Mouse (Mus musculus): ENCODE measurements around the gene Glcci1. TPM values are rescaled to one million over a fixed set of nuclear protein-coding genes. Genes with fewer than 3 reads are reported as not detected.
A peak's percentile ranks its signal among the peaks of the same experiment; 100 is the strongest.

Glcci1 gene
- polyA plus RNA-seq (2015; fragmentation: Nextera tagmentation; extraction: Ambion mirVana): 7.1 and 7.7 TPM in 2 replicates

- DNase-seq (ENCODE audit: low spot score) (peak; percentile 76), ATAC-seq (peak; percentile 84)
- no CpG with 5 or more reads among the region's 69 CpGs for WGBS
- peak within 1 kb of the TSS; percentile 82 for H3K4me2 ChIP-seq (replicated peaks; ENCODE audit: low read depth, low read length)
- no peaks in the 10 kb centered on the region for H3K9me3 ChIP-seq (ENCODE audit: low read length)
- 0 out of 2 replicates have a peak, but pooled peaks cover 5% of the 10 kb centered on the region for H3K4me1 ChIP-seq (ENCODE audit: insufficient read depth, low read depth, low read length)
- H3K27ac ChIP-seq (ENCODE audit: low read length): peak within 1 kb of the TSS; percentile 97
- peak within 1 kb of the TSS; percentile 74 for H3K9ac ChIP-seq (replicated peaks; ENCODE audit: low read depth)
- TF ChIP-seq CTCF (IDR thresholded peaks at IDR 0.05) (no peak), EP300 (IDR thresholded peaks at IDR 0.05) (no peak)
- H3K36me3 ChIP-seq (ENCODE audit: insufficient read depth, low read length): no peaks in the 10 kb centered on the region
- H3K4me3 ChIP-seq (ENCODE audit: low read depth, low read length): peak within 1 kb of the TSS; percentile 90
- no peaks in the 10 kb centered on the region for H3K27me3 ChIP-seq (replicated peaks; ENCODE audit: insufficient read depth, low read length)
Measured at GRCm38 (mm10) chr6:8509551-8509950, at the start of gene Glcci1. TSS of gene Glcci1 (plus strand) at chr6:8509600.

- Histone ChIP-seq H3K4me2 (replicated peaks; ENCODE audit: low read depth, low read length) (no peak overlapping the region), H3K36me3 (ENCODE audit: insufficient read depth, low read length) (no peaks in the 10 kb centered on the region), H3K9me3 (ENCODE audit: low read length) (no peaks in the 10 kb centered on the region), H3K27ac (ENCODE audit: low read length) (no peak overlapping the region), H3K27me3 (replicated peaks; ENCODE audit: insufficient read depth, low read length) (no peaks in the 10 kb centered on the region), H3K9ac (replicated peaks; ENCODE audit: low read depth) (no peak overlapping the region), H3K4me3 (ENCODE audit: low read depth, low read length) (no peak overlapping the region), H3K4me1 (ENCODE audit: insufficient read depth, low read depth, low read length) (no peaks in the 10 kb centered on the region)
- TF ChIP-seq CTCF (IDR thresholded peaks at IDR 0.05) (no peak), EP300 (IDR thresholded peaks at IDR 0.05) (no peak)
- no peak for ATAC-seq
- DNase-seq (ENCODE audit: low spot score): no peak
- WGBS: 75% methylated on average over 2 of the region's 2 CpGs
Measured at GRCm38 (mm10) chr6:8462447-8462846, 47.0 kb upstream of the Glcci1 start.

DNA sequence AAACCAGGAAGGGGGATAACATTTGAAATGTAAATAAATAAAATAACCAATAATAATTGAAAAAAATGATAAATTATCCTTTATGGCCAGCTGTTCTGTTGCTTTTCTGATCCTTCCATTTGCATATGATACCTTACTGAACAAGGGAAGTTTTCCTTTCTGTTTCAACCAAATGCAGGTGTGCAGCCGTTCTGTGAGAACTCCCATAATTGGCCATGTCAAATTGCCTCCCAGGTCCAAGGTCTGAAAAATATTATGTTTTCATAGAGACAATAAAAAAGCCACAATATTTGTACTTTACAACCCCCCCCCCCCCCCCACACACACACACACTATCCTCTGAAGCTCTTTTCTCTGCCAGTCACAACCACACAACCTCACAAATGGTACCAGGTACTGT is 44.0 kb upstream of the Glcci1 start:
- WGBS: 85% methylated on average over 1 of the region's 1 CpGs
- no peak for DNase-seq (ENCODE audit: low spot score)
- TF ChIP-seq EP300 (IDR thresholded peaks at IDR 0.05) (no peak), CTCF (IDR thresholded peaks at IDR 0.05) (no peak)
- Histone ChIP-seq H3K4me1 (ENCODE audit: insufficient read depth, low read depth, low read length) (peaks cover 5% of the 10 kb centered on the region; the same call in 1 of the 2 replicates), H3K36me3 (ENCODE audit: insufficient read depth, low read length) (no peaks in the 10 kb centered on the region), H3K4me2 (replicated peaks; ENCODE audit: low read depth, low read length) (no peak overlapping the region), H3K9ac (replicated peaks; ENCODE audit: low read depth) (no peak overlapping the region), H3K27ac (ENCODE audit: low read length) (no peak overlapping the region), H3K27me3 (replicated peaks; ENCODE audit: insufficient read depth, low read length) (no peaks in the 10 kb centered on the region), H3K4me3 (ENCODE audit: low read depth, low read length) (no peak overlapping the region), H3K9me3 (ENCODE audit: low read length) (no peaks in the 10 kb centered on the region)
- ATAC-seq: no peak

DNA sequence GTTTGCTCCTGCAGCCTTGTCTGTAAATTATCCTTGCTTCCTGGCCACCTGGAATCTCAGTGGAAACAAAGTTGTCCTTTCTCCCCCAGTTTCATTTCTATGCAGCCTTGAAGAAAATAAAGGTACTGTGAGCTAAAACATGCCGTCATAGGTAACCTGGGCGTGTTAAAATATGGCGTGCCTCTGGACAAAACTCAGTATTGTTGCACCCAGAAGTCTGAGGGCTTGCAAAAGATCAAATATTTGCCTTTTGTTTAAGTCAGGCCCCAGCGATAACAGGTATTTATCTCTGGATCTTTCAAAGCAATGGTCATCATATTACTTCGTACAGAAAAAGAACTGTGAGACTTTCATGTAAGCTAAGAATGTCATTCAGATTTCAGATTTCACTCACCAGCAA is 43.4 kb upstream of the Glcci1 start:
- Histone ChIP-seq H3K4me3 (ENCODE audit: low read depth, low read length) (no peak overlapping the region), H3K27ac (ENCODE audit: low read length) (no peak overlapping the region), H3K4me1 (ENCODE audit: insufficient read depth, low read depth, low read length) (peaks cover 5% of the 10 kb centered on the region; the same call in 1 of the 2 replicates), H3K4me2 (replicated peaks; ENCODE audit: low read depth, low read length) (no peak overlapping the region), H3K9ac (replicated peaks; ENCODE audit: low read depth) (no peak overlapping the region), H3K36me3 (ENCODE audit: insufficient read depth, low read length) (no peaks in the 10 kb centered on the region), H3K27me3 (replicated peaks; ENCODE audit: insufficient read depth, low read length) (no peaks in the 10 kb centered on the region), H3K9me3 (ENCODE audit: low read length) (no peaks in the 10 kb centered on the region)
- 52% methylated on average over 5 of the region's 5 CpGs for WGBS
- ATAC-seq (no peak), DNase-seq (ENCODE audit: low spot score) (no peak)
- TF ChIP-seq CTCF (IDR thresholded peaks at IDR 0.05) (no peak), EP300 (IDR thresholded peaks at IDR 0.05) (no peak)

DNA sequence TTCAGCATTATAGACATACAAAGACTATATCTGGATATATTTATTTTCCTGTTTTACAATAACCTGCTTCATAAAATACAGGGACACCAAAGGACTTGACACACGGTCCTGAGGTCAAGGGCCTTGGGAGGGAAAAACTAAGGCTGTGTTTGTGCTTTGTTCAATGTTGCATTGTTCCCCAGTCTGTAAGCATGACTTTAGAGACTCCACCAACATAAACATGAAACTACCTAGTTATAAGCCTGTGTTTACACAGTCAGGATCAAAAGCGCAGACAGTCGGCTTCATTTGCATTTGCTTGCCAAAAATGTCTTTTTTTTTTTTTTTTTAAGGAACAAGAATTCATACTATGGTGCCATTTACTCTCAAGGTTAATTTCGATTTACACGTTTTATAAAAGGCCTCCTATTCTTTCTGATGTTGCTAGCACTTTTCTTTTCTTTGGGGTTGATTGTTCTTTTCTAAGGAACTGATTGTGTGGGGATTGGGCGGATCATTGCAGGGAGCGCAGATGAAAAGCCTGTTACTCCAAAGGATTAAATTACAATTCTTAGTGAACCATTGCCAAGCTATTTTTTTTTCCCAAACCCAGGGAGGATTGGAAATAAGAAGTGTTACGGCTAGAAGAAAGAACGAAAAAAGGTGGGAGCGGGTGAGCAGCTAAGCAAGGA is 41.6 kb upstream of the Glcci1 start:
- peak; percentile 43 for DNase-seq (ENCODE audit: low spot score)
- no peaks in the 10 kb centered on the region for H3K36me3 ChIP-seq (ENCODE audit: insufficient read depth, low read length)
- no peaks in the 10 kb centered on the region for H3K27me3 ChIP-seq (replicated peaks; ENCODE audit: insufficient read depth, low read length)
- WGBS: 59% methylated on average over 10 of the region's 10 CpGs
- no peak overlapping the region for H3K4me3 ChIP-seq (ENCODE audit: low read depth, low read length)
- no peak overlapping the region for H3K27ac ChIP-seq (ENCODE audit: low read length)
- no peak overlapping the region for H3K9ac ChIP-seq (replicated peaks; ENCODE audit: low read depth)
- H3K4me1 ChIP-seq (ENCODE audit: insufficient read depth, low read depth, low read length): peaks cover 10% of the 10 kb centered on the region; the same call in 1 of the 2 replicates
- peak; percentile 61 for ATAC-seq
- H3K4me2 ChIP-seq (replicated peaks; ENCODE audit: low read depth, low read length): no peak overlapping the region
- TF ChIP-seq EP300 (IDR thresholded peaks at IDR 0.05) (peak; percentile 66), CTCF (IDR thresholded peaks at IDR 0.05) (no peak)
- no peaks in the 10 kb centered on the region for H3K9me3 ChIP-seq (ENCODE audit: low read length)

DNA sequence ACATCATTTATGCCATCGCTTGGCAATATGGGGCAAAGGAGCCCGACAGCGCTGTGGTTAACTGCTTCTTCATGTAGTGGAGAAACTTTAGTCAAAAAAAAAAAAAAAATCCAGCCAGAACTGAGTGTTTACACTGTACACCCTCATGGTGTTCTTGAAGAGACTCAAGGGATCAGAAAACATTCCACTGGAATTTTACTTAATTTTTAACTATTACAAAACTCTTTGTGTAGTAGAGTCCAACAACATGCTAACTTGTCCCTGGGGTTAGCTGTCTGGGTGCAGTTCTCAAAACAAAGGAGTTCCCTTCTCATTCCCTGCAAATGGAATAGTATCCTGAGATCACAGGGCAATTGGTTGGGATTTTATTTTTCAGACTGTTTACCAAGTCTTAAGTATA is 39.5 kb upstream of the Glcci1 start:
- no peaks in the 10 kb centered on the region for H3K27me3 ChIP-seq (replicated peaks; ENCODE audit: insufficient read depth, low read length)
- H3K36me3 ChIP-seq (ENCODE audit: insufficient read depth, low read length): no peaks in the 10 kb centered on the region
- H3K27ac ChIP-seq (ENCODE audit: low read length): no peak overlapping the region
- peak; percentile 93 for TF ChIP-seq EP300 (IDR thresholded peaks at IDR 0.05)
- no peak for TF ChIP-seq CTCF (IDR thresholded peaks at IDR 0.05)
- H3K4me2 ChIP-seq (replicated peaks; ENCODE audit: low read depth, low read length): no peak overlapping the region
- ATAC-seq (peak; percentile 70), DNase-seq (ENCODE audit: low spot score) (peak; percentile 84)
- H3K4me1 ChIP-seq (ENCODE audit: insufficient read depth, low read depth, low read length): peaks cover 22% of the 10 kb centered on the region; the same call in 1 of the 2 replicates
- H3K9me3 ChIP-seq (ENCODE audit: low read length): no peaks in the 10 kb centered on the region
- no peak overlapping the region for H3K9ac ChIP-seq (replicated peaks; ENCODE audit: low read depth)
- 41% methylated on average over 3 of the region's 3 CpGs for WGBS
- no peak overlapping the region for H3K4me3 ChIP-seq (ENCODE audit: low read depth, low read length)
